Comparison of ENCODE assay signal across 8 mouse cellular contexts in the genomic region with DNA sequence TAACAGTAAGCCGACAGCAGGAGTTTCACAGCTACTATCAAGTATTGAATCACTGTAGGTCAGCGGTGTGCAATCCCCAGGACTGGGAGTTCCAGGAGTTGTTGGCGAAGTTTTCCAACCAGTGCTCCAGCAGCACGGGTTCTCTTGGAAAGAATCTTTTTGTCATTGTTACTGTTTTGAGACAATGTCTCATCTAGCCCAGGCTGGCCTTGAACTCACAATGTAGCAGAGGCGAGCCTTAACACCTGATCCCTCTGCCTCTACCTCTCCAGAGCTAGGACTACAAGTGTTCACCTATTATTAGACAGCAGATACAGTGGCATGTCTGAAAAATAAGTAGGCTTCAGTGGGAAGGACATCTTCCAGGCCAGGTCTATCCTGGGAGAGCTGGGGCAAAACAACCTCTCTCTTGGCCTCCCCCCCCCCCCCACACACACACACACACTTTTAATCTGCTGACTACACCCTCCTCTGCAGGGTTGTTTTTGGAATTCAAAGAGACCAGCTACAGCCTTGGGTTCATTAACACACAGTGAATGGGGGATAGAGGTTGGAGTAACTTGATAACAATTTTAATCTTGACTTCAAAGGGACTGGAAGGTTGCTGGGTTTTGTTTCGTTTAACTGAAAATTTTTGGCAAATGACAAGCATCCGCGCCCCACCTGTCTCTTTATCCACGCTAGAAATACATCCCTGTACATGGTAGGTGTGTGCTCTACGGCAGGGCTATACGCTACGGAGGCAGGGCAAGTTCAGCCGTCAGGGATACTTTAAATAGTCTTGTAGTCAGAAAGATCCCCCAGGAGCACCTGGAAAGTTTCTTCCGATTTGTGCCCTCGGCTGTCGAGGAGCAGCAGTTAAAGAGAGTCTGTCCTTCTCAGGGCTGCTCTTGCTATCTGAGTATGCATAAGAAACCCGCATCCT.
DNase-seq lines count a peak whose midpoint lies in the region; ATAC-seq and TF ChIP-seq lines count a peak whose summit lies in the region.

No protein-coding gene starts in this region.

- no peaks in the 10 kb centered on the region for H3K27me3 ChIP-seq in heart, adult 2 months (ENCODE audit: control insufficient read depth, insufficient read depth, low read length)
- H3K27me3 ChIP-seq in testis, adult 2 months (ENCODE audit: control insufficient read depth, insufficient read depth, low read length) = no peaks in the 10 kb centered on the region
- peaks cover 13% of the 10 kb centered on the region for H3K27me3 ChIP-seq in liver, embryonic 14.5 days (ENCODE audit: control insufficient read depth, insufficient read depth, low read length)

- no peak for TF ChIP-seq EP300 in heart, adult 2 months (IDR thresholded peaks at IDR 0.05; ENCODE audit: insufficient read depth, low read depth, low read length)
- no peak for TF ChIP-seq EP300 in liver, embryonic 14.5 days (IDR thresholded peaks at IDR 0.05; ENCODE audit: low read depth)

- no peak for ATAC-seq in liver, embryonic 14.5 days (ENCODE audit: insufficient read depth)

- H3K9me3 ChIP-seq in liver, embryonic 14.5 days (ENCODE audit: control insufficient read depth, low read length) = no peaks in the 10 kb centered on the region

- H3K36me3 ChIP-seq in heart, adult 2 months (ENCODE audit: control insufficient read depth, insufficient read depth, low read length) = peaks cover 2% of the 10 kb centered on the region; the same call in 1 of the 2 replicates
- H3K36me3 ChIP-seq in testis, adult 2 months (ENCODE audit: control insufficient read depth, insufficient read depth, low read length) = no peaks in the 10 kb centered on the region
- no peaks in the 10 kb centered on the region for H3K36me3 ChIP-seq in liver, embryonic 14.5 days (replicated peaks; ENCODE audit: control insufficient read depth, insufficient read depth, low read depth)

- H3K9ac ChIP-seq in heart, adult 2 months (ENCODE audit: low read depth, low read length) = no peak overlapping the region
- H3K9ac ChIP-seq in liver, embryonic 14.5 days (replicated peaks) = no peak overlapping the region

- H3K27ac ChIP-seq in heart, adult 2 months = peak overlapping the region; percentile 89
- H3K27ac ChIP-seq in testis, adult 2 months (ENCODE audit: control insufficient read depth, insufficient read depth, low read depth, low read length) = peak overlapping the region; percentile 95
- no peak overlapping the region for H3K27ac ChIP-seq in liver, embryonic 14.5 days

- H3K79me2 ChIP-seq in heart, adult 2 months (replicated peaks; ENCODE audit: control insufficient read depth, insufficient read depth, low read length) = no peaks in the 10 kb centered on the region

- peak overlapping the region; percentile 50; the same call in 1 of the 2 replicates for H3K4me3 ChIP-seq in heart, adult 2 months
- H3K4me3 ChIP-seq in testis, adult 2 months (ENCODE audit: control insufficient read depth, low read depth, low read length) = peak overlapping the region; percentile 27
- H3K4me3 ChIP-seq in liver, embryonic 14.5 days (ENCODE audit: insufficient read depth in 1 of 2, low read depth in 2 of 2, low read length in 2 of 2) = no peak overlapping the region

- peak overlapping the region; percentile 53 for H3K4me2 ChIP-seq in liver, embryonic 14.5 days (ENCODE audit: low read depth)

- 48% methylated on average over 17 of the region's 17 CpGs for WGBS in heart, adult 2 months
- 27% methylated on average over 17 of the region's 17 CpGs for WGBS in liver, embryonic 14.5 days (ENCODE audit: insufficient replicate concordance)

- no peak for TF ChIP-seq POLR2A in heart, adult 2 months (IDR thresholded peaks at IDR 0.05; ENCODE audit: insufficient read depth, low read depth, low read length)
- no peak for TF ChIP-seq POLR2A in testis, adult 2 months (IDR thresholded peaks at IDR 0.05; ENCODE audit: control insufficient read depth, low read depth, low read length)

- intact Hi-C loops in heart, adult 2 months (cut with DNase I) = loop anchor here (1.0 kb wide), 1 partner anchor 100 kb away; no protein-coding TSS in a partner anchor
- intact Hi-C loops in heart, postnatal 25 days (cut with DNase I) = no loop called here

- TF ChIP-seq CTCF in heart, adult 2 months (IDR thresholded peaks at IDR 0.05) = no peak
- no peak for TF ChIP-seq CTCF in testis, adult 2 months (IDR thresholded peaks at IDR 0.05; ENCODE audit: control insufficient read depth, insufficient read depth, insufficient replicate concordance, low read depth, low read length)
- no peak for TF ChIP-seq CTCF in liver, embryonic 14.5 days (IDR thresholded peaks at IDR 0.05; ENCODE audit: low read depth)

- peaks cover 15% of the 10 kb centered on the region for H3K4me1 ChIP-seq in heart, adult 2 months (ENCODE audit: control insufficient read depth, insufficient read depth, low read length)
- H3K4me1 ChIP-seq in testis, adult 2 months (ENCODE audit: control insufficient read depth, insufficient read depth, low read length) = peaks cover 15% of the 10 kb centered on the region
- H3K4me1 ChIP-seq in liver, embryonic 14.5 days (replicated peaks; ENCODE audit: control insufficient read depth in 2 of 2, insufficient read depth in 2 of 2, low read length in 1 of 2) = peaks cover 0 to 9% of the 10 kb centered on the region in 2 experiments; a peak in 2 of 4 replicates

- no peak for DNase-seq in heart, adult 2 months
- DNase-seq in heart, postnatal 25 days (ENCODE audit: low spot score) = no peak
- no peak for DNase-seq in testis, postnatal 10 days (ENCODE audit: low spot score)
- no peak for DNase-seq in liver, embryonic 14.5 days (ENCODE audit: low read depth in 3 of 3, low spot score in 3 of 3)
- no peak for DNase-seq in retina, postnatal 1 day
- no peak for DNase-seq in ovary, postnatal 36 days (ENCODE audit: low spot score)
- DNase-seq in gastrocnemius, adult 8-10 months (ENCODE audit: low spot score in 2 of 2) = no peak

Comparison
In these comparisons a context has a peak if more than half of its experiments do, and no peak if none do; other contexts are left out.
1. H3K4me3 ChIP-seq: peak in heart, adult 2 months (single experiment) and testis, adult 2 months (single experiment); none in liver, embryonic 14.5 days (0 of 2).